Mouse (Mus musculus): ENCODE measurements around the gene Scly.
A peak's percentile ranks its signal among the peaks of the same experiment; 100 is the strongest.

The Scly gene

GRCm38 (mm10) chr1:91297799-91298744 is at the start of gene Scly:
Gene Scly, plus strand, starts transcription at chr1:91298338.
- peak; percentile 88 for DNase-seq (ENCODE audit: low spot score in 2 of 2)

- DNase-seq (ENCODE audit: low spot score in 2 of 2), result no peak
Observed at GRCm38 (mm10) chr1:91248970-91249369, 49.2 kb upstream of the Scly start.

GRCm38 (mm10) chr1:91249564-91250414 is 48.3 kb upstream of the Scly start, which contains the start of gene Ube2f:
Gene Ube2f, plus strand, starts transcription at chr1:91250304.
- peak; percentile 81 to 82 for DNase-seq (ENCODE audit: low spot score in 2 of 2)

GRCm38 (mm10) chr1:91250415-91251147 is 47.6 kb upstream of the Scly start:
- peak; percentile 20 to 32 for DNase-seq (ENCODE audit: low spot score in 2 of 2)

- DNase-seq (ENCODE audit: low spot score in 2 of 2), result no peak
Observed at GRCm38 (mm10) chr1:91251148-91251650, 46.9 kb upstream of the Scly start.

GRCm38 (mm10) chr1:91251927-91252326 is 46.2 kb upstream of the Scly start:
- no peak for DNase-seq (ENCODE audit: low spot score in 2 of 2)

GRCm38 (mm10) chr1:91257918-91258317 is 40.2 kb upstream of the Scly start:
- DNase-seq (ENCODE audit: low spot score in 2 of 2), result no peak

GRCm38 (mm10) chr1:91259794-91260193 is 38.3 kb upstream of the Scly start:
- no peak for DNase-seq (ENCODE audit: low spot score in 2 of 2)

GRCm38 (mm10) chr1:91262508-91262907 is 35.6 kb upstream of the Scly start:
- DNase-seq (ENCODE audit: low spot score in 2 of 2), result no peak

GRCm38 (mm10) chr1:91272260-91272659 is 25.9 kb upstream of the Scly start:
- no peak for DNase-seq (ENCODE audit: low spot score in 2 of 2)

GRCm38 (mm10) chr1:91276581-91276980 is 21.6 kb upstream of the Scly start:
- no peak for DNase-seq (ENCODE audit: low spot score in 2 of 2)

- DNase-seq (ENCODE audit: low spot score in 2 of 2), result no peak
Observed at GRCm38 (mm10) chr1:91277480-91277879, 20.7 kb upstream of the Scly start.

GRCm38 (mm10) chr1:91278410-91279119 is 19.6 kb upstream of the Scly start:
- DNase-seq (ENCODE audit: low spot score in 2 of 2), result no peak

GRCm38 (mm10) chr1:91279126-91279525 is 19.0 kb upstream of the Scly start:
- no peak for DNase-seq (ENCODE audit: low spot score in 2 of 2)

- DNase-seq (ENCODE audit: low spot score in 2 of 2), result no peak
Observed at GRCm38 (mm10) chr1:91282582-91282981, 15.6 kb upstream of the Scly start.

- no peak for DNase-seq (ENCODE audit: low spot score in 2 of 2)
Observed at GRCm38 (mm10) chr1:91289375-91289774, 8.8 kb upstream of the Scly start.

GRCm38 (mm10) chr1:91292101-91292825 is 5.9 kb upstream of the Scly start:
- no peak for DNase-seq (ENCODE audit: low spot score in 2 of 2)

GRCm38 (mm10) chr1:91295544-91295943 is 2.6 kb upstream of the Scly start:
- no peak for DNase-seq (ENCODE audit: low spot score in 2 of 2)

GRCm38 (mm10) chr1:91299026-91299706 is 1.0 kb downstream of the Scly start:
- DNase-seq (ENCODE audit: low spot score in 2 of 2), result no peak
